In the genomic region with DNA sequence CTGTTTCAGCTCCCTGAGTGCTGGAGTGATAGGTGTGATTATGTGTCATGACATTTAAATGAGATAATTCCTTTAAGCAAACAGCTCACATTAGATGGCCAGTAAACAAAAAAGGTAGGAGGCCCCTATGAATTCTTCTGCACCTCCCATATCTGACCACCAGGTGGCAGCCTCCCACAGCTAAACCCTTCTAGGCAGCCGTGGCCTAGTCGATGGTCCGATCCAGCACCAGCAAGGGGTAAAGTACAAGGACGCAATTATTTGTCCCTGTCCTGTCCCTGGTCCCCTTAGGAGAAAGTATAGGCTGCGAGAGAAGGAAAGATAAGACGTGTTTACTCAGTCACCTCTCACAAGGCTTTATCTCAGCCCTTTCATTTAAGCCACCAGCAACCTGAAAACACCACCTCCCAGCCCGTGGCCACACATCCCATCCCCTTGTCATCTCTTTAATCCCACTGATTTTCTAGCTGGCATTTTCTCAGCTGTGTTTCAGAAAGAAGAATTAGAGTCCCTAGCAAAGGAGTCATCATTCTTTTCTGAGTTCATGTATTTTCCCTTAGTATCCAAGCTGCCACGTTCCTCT, we compare ENCODE assay signal across 8 mouse cellular contexts. TPM values are rescaled to one million over a fixed set of nuclear protein-coding genes. Genes with fewer than 3 reads are reported as not detected.
DNase-seq lines count a peak whose midpoint lies in the region; ATAC-seq lines count a peak whose summit lies in the region.

No protein-coding gene starts in this region.

- peak; percentile 61 for DNase-seq in R1 (ENCODE audit: low read depth, low spot score)
- DNase-seq in cerebellum, adult 9-11 months = peak; percentile 63
- peak; percentile 24 to 53 for DNase-seq in frontal cortex, postnatal 14 days (ENCODE audit: low spot score in 2 of 2)
- DNase-seq in left cerebral cortex, adult 8-10 months (ENCODE audit: low spot score in 2 of 2) = peak; percentile 36 to 51
- peak; percentile 61 for DNase-seq in right cerebral cortex, postnatal 4 days
- DNase-seq in yolk sac, embryonic 10.5 days (ENCODE audit: low spot score) = peak; percentile 57

- H3K4me2 ChIP-seq in hindbrain, embryonic 15.5 days = peak overlapping the region; percentile 21; the same call in 1 of the 2 replicates

- no peak overlapping the region for H3K27ac ChIP-seq in hindbrain, embryonic 15.5 days (replicated peaks)

- no peak for ATAC-seq in hindbrain, embryonic 15.5 days (ENCODE audit: low FRiP score, low read depth)

- no peak overlapping the region for H3K4me3 ChIP-seq in hindbrain, embryonic 15.5 days
- H3K4me3 ChIP-seq in megakaryocyte, embryonic 14.5 days (replicated peaks) = peak overlapping the region; percentile 67

- H3K9me3 ChIP-seq in hindbrain, embryonic 15.5 days = no peaks in the 10 kb centered on the region
- H3K9me3 ChIP-seq in megakaryocyte, embryonic 14.5 days = no peaks in the 10 kb centered on the region

- no peaks in the 10 kb centered on the region for H3K27me3 ChIP-seq in hindbrain, embryonic 15.5 days
- H3K27me3 ChIP-seq in megakaryocyte, embryonic 14.5 days (replicated peaks) = peaks cover 2% of the 10 kb centered on the region

- no peaks in the 10 kb centered on the region for H3K36me3 ChIP-seq in hindbrain, embryonic 15.5 days
- no peaks in the 10 kb centered on the region for H3K36me3 ChIP-seq in megakaryocyte, embryonic 14.5 days (replicated peaks; ENCODE audit: low read length)

- no peak overlapping the region for H3K9ac ChIP-seq in hindbrain, embryonic 15.5 days

- no peaks in the 10 kb centered on the region for H3K4me1 ChIP-seq in hindbrain, embryonic 15.5 days (replicated peaks)
- H3K4me1 ChIP-seq in megakaryocyte, embryonic 14.5 days = peaks cover 10% of the 10 kb centered on the region

- 36% methylated on average over 8 of the region's 8 CpGs for WGBS in hindbrain, embryonic 15.5 days

RNA-seq across cellular contexts. Expression of gene Xiap, which starts 26.3 kb away (rescaled TPM):
- polyA plus RNA-seq in hindbrain, embryonic 15.5 days (2015; fragmentation: Nextera tagmentation; extraction: Ambion mirVana) = 9.8 and 11.6 TPM in 2 replicates
- 10 to 100 TPM; 48.7 to 63.7 (median 58.8) TPM for total RNA-seq in left cerebral cortex, adult 8-10 months (2022)
- 2.0 and 5.8 TPM in 2 replicates for polyA plus RNA-seq in megakaryocyte, embryonic 14.5 days (2012; ENCODE audit: insufficient read depth, low replicate concordance)
